Mouse (Mus musculus) thymus, postnatal 4 days (tissue): ENCODE results near the gene Ston1.

Experiments used
- DNase-seq: peaks from one replicate; pipeline ENCODE4 v3.0.0; 2021

Gene Ston1

GRCm38 (mm10) chr17:88588228-88588627, 9.3 kb upstream of the Ston1 start:
- DNase-seq, result no peak

DNA sequence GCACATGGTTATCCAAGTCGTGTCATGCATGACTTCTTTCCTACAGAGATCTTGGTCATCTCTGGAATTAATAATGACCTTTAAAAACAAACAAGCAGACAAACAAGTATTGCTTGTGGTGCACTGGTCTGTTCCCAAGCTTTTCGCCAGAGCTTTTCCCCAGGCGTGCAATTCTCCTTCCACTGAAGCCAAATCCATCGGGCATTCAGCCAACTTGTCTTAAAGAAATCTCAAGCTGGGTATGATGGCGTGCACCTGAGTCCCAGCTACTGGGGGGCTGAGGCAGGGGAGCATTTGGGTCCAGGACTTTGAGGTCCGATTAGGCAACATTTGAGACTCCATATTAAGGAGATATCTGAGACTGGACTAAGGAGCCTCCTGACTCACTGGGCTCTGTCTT, 7.2 kb upstream of the Ston1 start:
- no peak for DNase-seq

- no peak for DNase-seq
Measured at GRCm38 (mm10) chr17:88595071-88595470, 2.4 kb upstream of the Ston1 start.

GRCm38 (mm10) chr17:88596068-88596467, 1.4 kb upstream of the Ston1 start:
- DNase-seq, result no peak

GRCm38 (mm10) chr17:88596544-88597221, 801 bp upstream of the Ston1 start:
- peak; percentile 86 for DNase-seq

DNA sequence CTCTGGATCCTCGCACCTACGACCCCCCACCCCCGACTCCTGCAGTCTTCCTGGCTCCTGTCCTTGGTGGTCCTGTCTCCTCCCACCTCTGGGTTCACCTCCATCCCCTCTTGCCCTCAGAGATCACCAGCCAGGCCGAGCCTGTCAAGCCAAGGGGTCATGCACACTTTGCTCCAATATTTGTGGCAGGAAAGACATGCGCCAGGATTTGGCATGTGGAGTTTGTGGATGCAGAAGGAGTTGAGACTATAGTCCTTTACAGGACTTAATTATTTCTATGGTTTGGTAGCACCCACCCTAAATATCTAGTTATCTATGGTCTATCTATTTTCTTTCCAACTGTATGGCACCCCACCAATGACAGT, 554 bp downstream of the Ston1 start:
- DNase-seq, result no peak

GRCm38 (mm10) chr17:88598570-88599368, 1.3 kb downstream of the Ston1 start:
- no peak for DNase-seq

DNA sequence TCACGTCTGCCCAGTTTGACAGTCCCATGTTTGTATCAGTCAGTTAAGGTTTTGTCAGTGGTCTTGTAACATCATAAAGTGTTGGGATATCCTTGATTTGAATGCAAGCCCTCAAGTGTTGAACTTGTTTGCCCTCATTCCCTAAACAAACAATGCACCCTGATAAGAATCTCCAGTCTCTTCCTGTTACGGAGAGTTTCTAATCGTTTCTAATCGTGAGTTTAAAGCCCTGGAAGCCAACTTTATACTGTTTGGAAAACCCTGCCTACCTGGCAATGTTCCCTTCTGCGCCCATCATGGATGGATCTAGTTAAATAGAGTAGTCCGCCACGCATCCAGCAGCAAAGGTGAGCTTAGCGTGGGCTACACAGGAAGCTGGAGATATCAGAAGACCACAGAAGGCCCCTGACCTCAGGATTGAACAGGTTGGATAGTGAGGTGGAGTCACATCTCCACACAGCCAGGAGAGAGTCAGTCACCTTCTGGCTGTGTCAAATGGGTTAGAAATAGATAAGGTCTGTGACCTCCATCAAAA, 3.1 kb downstream of the Ston1 start:
- DNase-seq, result no peak

DNA sequence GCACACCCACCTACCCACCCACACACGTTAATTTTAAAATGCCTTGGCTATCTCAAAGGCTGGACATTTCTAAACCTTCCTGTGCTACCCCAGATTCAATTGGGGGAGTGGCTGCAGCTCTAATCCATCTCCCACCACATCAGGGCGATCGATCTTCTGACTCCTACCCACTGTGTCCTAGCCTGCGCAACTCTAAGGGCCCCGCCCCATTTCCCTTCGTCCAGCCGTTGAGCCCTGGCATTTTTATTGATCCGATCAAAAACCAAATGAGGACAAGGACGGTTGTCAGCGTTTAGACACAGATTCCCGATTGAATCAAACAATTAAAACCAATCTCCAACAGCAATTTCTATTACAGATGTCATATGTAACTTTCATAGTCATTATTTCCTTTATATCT, 6.5 kb downstream of the Ston1 start:
- no peak for DNase-seq

DNA sequence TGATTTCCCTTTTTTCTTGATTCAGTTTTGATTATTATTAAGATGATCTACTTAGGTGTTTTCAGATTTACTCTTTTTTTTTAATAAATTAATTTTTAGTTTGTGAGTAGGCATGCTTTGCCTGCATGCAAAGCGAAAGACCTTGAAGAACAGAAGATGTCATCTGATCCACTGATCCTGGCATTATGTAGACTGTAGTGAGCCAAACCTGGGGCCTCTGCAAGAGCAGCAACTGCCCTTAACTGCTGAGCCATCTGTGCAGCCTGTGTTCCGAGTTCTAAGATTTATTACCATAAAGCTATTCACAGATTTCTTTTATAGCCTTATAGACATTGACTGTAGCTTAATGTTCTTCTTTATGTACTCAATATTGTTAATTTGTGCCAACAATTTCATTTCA, 8.6 kb downstream of the Ston1 start:
- DNase-seq, result no peak

DNA sequence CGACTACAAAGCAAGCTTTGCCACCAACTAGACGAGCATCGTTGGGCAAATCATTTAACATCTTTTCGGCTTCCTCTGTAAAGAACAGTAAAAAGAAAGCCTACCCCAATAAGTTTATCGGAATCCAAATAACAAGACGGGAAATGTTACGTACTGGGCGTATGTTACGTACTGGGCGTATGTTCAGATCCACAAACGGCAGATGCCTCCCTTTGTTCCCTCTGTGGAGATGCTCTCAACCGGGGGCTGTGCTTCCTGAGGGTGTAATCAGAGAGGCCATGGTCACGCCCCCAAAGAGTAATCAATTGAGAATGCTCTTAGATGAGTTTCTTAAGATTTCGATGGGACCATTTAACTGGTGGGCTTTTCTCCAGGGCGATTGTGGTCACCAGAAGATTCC, 11.9 kb downstream of the Ston1 start:
- no peak for DNase-seq

DNA sequence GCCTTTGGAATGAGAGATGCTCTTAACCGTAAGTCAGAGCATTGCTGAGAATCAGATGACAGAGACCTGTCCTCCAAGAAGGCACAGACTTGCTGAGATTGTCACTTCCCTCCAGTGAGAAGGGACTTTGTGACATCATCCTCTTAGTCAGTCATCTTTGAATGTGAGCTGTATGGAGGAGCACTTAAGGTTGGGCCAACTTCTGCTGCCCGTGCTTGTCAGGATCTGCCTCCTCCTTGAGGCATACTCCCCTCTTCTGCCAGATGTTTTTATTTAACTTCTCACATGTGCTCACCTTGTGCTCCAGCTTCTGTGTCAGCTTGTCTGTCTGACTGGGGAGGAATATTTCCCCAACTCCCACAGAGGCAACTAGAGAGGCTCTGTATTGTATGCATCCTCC, 13.6 kb downstream of the Ston1 start:
- DNase-seq, result no peak

GRCm38 (mm10) chr17:88613172-88613571, 15.7 kb downstream of the Ston1 start:
- DNase-seq, result no peak

DNA sequence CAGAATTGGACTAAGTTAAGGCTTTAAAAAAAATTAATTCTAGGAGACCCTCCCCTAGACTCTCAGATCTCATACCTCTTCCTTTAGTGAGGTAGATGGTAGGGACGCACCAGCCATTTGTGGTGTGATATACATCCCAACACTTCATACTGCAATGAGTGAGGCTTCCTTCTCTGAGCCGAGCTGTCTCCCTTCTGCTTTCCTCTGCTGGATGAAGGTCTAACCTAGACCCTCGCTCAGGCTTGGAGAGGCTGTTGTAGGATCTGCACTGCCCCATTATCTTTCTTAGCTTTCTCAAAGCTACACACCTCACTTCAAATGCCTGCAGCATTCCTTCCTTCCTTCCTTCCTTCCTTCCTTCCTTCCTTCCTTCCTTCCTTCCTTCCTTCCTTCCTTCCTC, 16.2 kb downstream of the Ston1 start:
- DNase-seq, result no peak

GRCm38 (mm10) chr17:88614234-88614633, 16.8 kb downstream of the Ston1 start:
- no peak for DNase-seq

DNA sequence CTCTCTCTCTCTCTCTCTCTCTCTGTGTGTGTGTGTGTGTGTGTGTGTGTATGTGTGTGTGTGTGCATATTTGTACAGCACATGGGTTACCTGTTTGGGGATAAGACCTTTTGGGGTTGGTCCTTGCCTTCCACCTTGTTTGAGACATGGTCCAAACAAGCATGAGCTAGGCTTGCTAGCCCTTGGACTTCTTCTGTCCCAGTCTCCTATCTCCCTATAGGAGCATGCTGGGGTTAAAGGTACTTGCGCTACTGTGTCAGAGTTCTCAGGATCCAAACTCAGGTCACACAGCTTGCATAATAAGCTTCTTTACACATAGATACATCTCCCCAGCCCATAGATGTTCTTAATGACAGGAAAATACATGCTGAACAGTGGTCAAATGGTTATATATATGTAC, 17.2 kb downstream of the Ston1 start:
- DNase-seq, result no peak

DNA sequence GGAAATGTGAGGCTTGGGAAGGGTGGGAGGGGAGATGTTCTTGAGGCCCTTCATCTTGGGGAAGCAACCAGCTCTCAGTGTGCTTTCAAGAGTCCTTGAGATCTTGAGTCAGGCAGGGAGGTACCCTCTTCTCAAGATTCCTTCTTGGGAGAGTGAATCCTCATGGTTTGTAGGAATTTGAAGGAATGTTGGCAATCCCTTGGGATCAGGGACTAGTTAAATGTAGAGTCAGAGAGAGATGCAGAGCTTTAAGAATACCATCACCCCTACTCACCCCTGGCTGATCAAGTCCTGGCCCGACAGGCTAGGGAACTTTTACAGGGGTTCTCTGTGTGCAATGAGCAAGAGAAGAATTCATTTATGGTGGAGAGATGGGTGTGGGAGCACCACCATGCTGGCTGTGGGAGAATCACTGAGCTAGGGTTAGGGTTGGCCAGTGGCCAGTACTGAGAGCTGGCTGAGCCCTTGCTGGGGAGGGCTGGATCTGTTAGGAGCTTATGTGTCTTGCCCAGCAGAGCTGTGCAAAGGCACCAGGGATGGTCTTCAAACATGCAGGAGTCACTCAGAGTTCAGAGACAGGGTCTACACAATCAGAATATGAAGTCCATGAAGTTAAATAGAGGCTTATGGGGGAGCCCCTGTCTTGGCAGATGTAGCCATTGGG, 18.1 kb downstream of the Ston1 start:
- DNase-seq, result no peak

GRCm38 (mm10) chr17:88620935-88621334, 23.5 kb downstream of the Ston1 start:
- peak; percentile 46 for DNase-seq

DNA sequence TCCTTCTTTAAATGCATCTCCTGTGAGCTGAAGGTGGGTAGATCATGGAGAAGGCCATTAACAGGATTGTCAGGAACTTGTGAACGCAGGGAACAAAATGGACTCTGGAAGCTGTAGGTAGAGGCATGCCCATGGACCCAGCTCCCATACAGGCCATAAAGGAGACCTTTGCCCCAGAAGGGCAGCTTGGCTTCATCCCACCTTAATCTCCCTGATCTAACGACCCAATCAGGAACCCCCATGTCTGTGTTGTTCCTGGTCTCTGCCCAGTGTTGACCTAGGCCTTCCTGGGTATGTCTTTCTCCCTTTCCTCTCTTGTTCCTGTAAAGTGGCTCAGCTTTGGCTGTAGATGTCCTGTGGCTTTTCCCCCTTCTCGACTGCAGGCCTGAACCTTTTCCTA, 23.9 kb downstream of the Ston1 start:
- DNase-seq, result no peak

- DNase-seq, result no peak
Measured at GRCm38 (mm10) chr17:88622711-88623110, 25.2 kb downstream of the Ston1 start.

DNA sequence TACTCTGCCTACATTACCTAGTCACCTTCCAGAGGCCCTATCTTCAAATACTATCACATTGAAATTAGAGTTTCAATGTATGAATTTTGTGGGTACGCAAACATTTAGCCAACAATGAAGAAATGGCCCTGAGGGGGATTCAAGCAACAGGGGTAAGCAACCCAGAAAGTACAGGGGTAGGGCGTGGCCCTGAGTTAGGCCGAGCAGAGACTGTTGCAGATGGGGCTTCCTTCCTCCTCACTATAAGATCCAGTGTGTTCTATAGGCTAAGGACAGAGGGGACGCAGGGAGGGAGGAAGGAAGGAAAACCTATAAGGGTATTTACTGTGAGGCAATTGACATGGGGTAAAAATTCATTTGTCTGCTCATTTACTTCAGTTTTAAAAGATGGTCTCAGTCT, 26.9 kb downstream of the Ston1 start:
- DNase-seq, result no peak

DNA sequence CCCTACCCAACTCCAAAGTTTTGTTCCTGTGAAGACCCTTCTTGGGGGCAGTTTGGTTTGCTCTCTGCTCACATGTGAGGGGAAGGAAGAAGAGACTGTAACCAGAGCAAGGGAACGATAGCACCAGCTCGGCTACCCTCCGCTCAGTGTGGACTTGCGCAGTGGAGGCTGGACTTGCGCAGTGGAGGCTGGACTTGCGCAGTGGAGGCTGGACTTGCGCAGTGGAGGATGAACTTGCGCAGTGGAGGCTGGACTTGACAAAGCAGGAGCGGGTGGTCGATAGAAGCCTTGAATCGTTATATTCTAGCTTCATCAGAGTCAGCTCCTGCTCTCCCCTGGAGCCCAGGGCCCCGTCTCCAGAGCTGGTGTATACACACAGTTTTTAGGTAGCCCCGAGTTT, 27.9 kb downstream of the Ston1 start:
- no peak for DNase-seq

GRCm38 (mm10) chr17:88625931-88626330, 28.4 kb downstream of the Ston1 start:
- no peak for DNase-seq

DNA sequence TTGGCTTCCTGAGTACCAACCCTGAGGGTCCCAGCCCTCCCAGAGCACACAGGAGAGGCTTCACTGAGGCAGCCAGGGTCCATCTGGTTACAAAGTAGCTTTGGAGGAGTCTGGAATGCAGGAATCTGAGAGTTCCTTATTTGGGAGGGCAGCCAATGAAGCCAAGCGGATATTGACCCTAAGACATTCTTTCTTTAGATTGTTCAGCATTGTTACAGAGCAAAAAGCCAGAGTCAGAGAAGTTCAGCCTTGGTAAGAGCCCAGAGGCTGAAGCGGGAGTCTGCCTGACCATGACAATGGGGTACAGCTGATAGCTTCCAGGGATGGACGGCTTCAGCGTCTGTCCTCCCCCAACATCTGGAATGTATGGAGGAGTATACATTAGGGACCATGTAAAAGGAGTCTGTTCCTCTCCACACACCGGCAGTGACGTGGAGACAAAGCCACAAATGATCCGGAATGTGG, 28.9 kb downstream of the Ston1 start:
- DNase-seq, result no peak
